Mouse (Mus musculus) gastrocnemius, postnatal 14 days (tissue): ENCODE data around the gene Parp6. TPM values are rescaled to one million over a fixed set of nuclear protein-coding genes. Genes with fewer than 3 reads are reported as not detected.
A peak's percentile ranks its signal among the peaks of the same experiment; 100 is the strongest.

Experiments used
- DNase-seq: peaks from one replicate; pipeline ENCODE4 v3.0.0; 2021; ENCODE audit warnings: mixed read lengths
- intact Hi-C: fragments of 180-260 bp; cut with DNase I; formaldehyde crosslinking; loops from one replicate; pipeline ENCODE4 v1.15.1; 2025; ENCODE audit warnings: low total_unique reads
- long read RNA-seq, 2 experiments: library from polyadenylated mRNA; stranded (forward); transcript quantifications; one replicate each; pipeline ENCODE4 v2.0.0; 2021
- total RNA-seq, 2 experiments: library from RNA; stranded (reverse); gene quantifications; 2 replicates each; pipeline ENCODE4 v1.2.3; 2021

Gene Parp6
- 10 to 100 TPM; 12.3 to 13.8 TPM for total RNA-seq
- long read RNA-seq, experiment 1, partial matches to known transcripts, result 1 of 13 reads
- long read RNA-seq, experiment 1, other reads (novel, unspliced or antisense), result 7 of 13 reads
- long read RNA-seq, experiment 2, partial matches to known transcripts, result 0 of 24 reads
- long read RNA-seq, experiment 2, other reads (novel, unspliced or antisense), result 23 of 24 reads

DNA sequence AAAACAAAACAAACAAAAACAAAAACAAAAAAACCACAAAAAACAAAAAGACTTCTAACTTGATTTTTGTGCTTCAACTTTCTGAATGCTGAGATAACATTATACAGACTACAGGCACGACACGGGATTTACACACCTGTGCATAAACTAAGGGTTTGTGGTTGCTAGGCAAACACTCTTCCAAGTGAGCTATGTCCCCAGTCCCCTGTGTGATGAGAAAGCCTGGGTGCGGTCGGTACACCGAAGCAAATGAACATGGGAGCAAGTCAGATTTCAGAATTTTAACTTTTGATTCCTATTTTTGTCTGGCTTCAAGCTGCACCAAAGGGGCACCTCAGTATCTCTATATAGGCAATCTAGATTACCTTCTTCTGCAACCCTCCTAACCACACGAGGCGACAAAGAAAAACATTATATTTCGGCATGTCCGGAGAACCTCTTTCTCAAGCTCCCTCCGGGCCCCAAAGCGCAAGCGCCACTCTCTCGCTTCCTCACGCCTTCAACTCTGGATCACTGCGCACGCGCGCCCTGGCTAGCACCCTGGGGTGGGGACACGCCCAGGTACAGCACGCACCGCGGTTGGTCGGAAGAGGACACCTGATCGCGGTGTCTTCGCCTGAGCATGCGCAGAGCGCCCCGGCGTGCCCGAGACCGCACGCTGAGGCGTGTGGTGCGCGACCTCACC lies at the start of gene Parp6:
TSS of gene Parp6 (plus strand) at position 663 of the 685 bp plus-strand sequence.
- intact Hi-C loops, result no loop called here
- peak; percentile 100 for DNase-seq

DNA sequence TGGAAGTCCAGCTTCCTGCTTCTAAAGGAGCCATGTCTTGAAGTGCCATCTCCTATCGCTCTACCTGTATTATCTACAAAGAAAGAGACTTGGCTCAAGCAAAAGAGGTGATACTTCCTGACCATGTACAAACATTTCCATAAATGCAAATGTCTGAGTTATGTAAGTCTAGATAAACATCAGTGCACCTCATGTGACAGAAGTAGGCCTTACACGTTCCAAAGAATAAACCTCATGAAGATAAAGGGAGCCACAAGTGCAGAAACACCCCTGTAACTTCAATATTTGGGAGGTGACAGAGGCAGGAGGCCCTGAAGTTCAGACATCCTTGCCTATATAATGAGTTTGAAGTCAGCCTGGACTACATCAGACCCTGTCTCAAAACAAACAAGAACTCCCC lies 45.2 kb upstream of the Parp6 start:
- intact Hi-C loops, result no loop called here
- DNase-seq, result no peak

DNA sequence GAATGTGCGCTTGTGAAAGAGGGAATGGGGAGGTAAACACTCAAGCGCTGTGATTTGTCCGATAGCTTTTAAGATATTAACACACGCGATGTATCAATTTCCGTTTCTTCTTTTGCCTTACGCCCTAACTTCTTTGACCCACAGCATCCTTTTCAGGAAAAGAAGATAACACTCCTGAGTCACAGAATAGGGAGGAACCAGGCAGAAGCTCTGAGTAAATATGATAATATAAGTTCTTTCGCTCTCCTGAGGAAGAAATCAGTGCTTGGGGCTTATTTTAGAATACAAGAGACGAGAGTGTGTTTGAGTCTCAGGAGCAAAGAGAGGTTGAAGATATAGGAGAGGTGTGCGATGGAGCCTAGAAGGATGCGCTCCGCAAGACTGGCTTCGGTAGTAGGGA lies 39.7 kb upstream of the Parp6 start:
- no peak for DNase-seq
- intact Hi-C loops, result no loop called here

DNA sequence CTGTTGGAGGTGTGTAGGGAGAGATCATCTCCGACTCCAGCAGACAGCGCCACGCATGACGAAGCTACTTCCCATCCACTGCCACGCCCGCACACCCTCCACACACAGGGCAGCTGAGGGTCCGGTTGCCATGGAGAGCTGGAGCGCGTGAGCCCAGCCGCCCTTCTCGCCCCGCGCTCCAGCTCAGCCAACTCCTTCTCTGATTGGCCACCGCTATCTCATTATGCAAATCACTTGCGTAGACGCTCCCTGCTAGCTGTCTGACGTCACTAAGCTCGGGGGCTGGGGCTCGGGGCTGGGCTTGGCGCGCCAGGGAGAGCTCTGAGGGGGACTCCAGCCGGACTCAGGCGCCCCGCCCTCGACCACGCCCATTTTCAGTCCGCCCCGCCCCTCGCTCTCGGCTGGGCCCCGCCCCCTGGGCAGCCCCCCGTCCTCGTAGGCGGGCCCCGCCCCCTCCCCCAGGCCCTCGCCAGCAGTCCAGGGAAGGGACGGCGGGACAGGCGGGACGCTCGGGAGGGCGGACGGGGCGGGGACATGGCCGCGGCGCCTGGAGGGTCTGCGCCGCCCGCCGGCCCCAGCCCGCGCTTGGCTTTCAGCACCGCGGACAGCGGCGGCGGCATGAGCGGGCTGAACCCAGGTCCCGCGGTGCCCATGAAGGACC lies 39.1 kb upstream of the Parp6 start, which contains the start of gene Celf6:
TSS of gene Celf6 (plus strand) at position 74 of the 661 bp plus-strand sequence.
- DNase-seq, result peak; percentile 79
- intact Hi-C loops, result no loop called here

DNA sequence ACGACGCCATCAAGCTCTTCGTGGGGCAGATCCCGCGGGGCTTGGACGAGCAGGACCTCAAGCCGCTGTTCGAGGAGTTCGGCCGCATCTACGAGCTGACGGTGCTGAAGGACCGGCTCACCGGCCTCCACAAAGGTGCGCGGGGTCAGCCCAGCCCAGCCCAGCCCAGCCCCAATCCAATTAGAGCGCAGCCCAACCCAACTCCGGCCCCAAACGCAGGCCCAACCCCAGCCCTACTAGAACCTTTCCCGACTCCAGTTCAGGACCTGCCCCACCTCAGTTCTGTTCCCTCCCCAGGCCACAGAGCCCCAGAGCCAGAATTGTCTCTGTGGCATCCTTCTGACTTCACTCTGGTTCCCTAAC lies 38.6 kb upstream of the Parp6 start:
- intact Hi-C loops, result no loop called here

DNA sequence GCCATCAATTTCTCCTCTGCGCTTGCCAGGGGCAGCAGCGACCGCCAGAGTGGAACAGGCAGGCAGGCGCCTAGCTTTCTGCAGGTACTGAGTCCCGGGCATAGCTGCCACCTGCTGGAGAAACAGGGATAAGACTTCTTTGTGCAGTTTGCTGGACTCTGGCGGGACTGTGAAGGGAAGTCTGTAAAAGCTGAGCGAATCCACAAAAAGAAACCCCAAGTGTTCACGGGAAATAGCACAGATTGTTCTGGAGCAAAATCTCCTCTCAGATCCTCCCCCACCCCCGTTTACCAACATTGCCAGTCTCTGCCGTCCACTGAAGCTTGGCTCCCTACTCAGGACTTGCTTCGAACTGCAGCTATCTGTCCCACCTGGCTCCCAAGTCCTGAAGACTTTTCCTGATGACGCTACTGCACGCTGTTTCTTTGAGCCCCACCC lies 32.2 kb upstream of the Parp6 start:
- intact Hi-C loops, result no loop called here
- peak; percentile 66 for DNase-seq

More for the DNA sequence above, 38.6 kb upstream of the Parp6 start:
- no peak for DNase-seq

DNA sequence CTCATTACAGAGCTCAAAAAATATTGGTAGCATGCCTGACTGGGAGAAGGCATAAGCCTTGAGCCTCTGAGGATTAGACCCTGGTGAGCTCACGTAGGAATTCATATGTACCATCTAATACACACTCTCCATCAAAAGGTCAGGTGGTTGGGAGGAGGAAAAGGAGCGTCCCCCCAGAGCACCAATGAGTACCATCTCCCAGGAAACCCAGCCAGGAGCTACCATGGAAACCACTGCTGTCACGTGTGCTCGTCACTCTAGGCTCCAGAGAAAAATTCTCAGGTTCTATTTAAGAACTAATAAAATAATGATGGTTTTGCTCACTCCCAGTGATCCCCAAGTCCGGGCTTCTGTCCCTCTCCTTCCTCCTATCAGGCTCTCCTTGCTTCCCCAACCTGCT lies 28.8 kb upstream of the Parp6 start:
- intact Hi-C loops, result no loop called here
- DNase-seq, result no peak

DNA sequence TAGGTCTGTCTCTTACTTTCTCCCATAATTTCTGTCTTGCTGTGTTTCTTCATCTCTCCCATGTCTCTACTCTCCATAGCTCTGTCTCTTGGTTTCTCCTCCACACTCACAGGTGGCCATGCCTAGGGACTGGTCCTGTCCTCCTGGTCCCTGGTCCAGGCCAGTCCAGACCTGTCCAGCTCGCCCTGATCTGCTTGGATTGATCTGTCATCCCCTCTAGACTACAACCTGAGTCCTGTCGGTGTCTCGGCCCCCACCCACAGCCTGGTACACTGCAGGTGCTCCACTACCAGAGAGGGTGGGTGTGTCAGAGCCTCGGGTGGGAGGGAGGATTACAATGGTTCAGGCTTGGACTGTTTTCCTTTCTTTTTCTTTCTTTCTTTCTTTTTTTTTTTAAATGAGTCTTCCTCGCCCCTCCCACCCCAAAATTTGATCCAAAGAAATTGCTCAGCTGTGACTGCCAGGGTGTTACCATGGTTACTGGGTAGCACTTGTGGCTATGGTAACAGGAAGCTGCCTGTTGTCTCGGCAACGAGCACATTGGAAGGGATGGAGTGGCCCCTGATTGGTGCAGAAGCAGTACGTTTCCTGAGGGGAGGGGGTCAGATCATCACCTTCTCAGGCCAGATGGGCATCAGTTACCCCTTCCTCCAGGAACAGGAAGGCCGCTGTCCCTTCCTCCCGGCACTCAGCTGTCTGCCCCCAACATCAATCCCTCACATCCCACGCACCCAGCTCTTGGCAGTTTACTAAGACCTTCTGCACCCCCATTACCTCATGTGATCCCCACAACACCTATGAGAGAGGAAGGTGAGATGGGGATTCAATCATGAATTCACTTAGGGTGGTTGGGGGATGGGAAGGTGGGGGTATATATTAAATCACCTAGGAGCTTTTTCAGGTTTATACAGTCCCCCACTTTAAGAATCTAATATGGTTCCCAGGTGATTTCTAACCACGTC lies 28.1 kb upstream of the Parp6 start:
- DNase-seq, result no peak
- intact Hi-C loops, result no loop called here

DNA sequence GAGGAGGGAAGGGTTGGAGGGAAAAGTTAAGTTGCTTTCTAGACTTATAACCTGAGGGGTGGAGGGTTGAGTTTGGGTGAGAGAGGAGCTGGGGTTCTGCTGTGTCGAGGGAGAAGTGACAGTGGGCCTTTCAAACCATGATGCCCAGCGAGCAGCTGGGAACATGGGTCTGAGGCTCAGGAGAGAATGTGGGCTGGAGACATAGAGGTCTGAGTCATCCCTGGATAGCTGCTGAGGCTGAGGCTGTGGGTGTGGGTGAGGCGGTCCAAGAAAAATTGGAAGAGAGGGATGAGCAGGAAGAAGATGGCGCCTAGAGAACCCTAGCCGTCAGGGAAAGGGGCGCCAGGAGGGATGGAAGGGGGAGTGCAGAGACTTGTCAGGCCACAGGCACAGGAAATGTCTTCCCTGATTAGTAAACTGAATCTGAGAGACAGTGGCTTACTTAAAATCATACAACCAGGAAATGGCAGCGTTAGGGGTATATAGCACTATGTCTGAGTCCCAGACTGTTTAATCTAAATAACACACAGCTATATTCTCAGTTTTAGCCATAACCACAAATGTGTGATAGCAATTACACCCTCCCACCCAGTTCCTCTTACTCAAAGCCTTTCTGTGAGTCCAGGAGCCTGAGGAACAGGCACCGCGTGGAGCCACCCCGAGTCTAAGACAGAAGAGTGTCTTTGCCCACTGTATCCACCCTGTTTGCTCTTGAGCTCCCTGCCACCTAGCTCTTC lies 27.2 kb upstream of the Parp6 start:
- intact Hi-C loops, result no loop called here
- no peak for DNase-seq

DNA sequence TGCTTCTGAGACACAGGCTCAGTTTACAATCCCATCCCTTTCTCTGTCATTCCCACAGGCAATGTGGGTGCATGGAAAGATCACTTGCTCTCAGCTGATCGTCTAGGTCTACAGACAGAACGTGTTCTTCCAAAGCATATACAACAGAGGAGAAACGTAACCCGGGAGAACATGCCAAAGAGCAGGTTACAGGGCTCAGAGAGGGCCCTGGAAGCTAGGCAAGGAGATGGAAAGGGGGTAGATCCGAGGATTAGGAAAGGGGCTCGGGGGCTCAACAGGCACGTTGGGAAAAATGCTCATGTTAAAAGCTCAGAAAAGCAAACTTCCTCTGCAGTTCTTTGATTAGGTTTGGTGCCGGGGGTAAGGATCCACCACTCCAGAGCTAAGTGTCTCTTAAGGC lies 15.4 kb upstream of the Parp6 start:
- DNase-seq, result no peak

DNA sequence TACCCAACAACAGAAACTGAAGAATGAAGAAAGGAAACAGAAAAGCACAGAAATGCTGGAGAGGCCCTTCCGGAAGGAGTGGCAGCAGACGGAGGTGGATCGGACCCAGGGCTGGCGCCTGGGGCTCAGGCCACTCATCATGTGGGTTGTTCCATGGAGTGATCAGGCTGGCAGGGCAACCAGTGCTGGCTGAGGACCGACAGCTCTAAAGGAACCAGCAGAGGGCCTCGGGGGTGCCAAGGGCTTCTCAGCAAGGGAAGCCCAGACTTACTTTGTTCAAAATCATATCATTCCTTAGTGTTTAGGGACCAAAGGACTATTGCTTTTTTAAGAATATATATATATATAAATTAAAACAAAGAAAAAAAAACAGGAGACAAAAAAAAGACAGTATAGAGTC lies 11.1 kb upstream of the Parp6 start:
- intact Hi-C loops, result no loop called here
- no peak for DNase-seq

More for the DNA sequence above, 15.4 kb upstream of the Parp6 start:
- intact Hi-C loops, result no loop called here

DNA sequence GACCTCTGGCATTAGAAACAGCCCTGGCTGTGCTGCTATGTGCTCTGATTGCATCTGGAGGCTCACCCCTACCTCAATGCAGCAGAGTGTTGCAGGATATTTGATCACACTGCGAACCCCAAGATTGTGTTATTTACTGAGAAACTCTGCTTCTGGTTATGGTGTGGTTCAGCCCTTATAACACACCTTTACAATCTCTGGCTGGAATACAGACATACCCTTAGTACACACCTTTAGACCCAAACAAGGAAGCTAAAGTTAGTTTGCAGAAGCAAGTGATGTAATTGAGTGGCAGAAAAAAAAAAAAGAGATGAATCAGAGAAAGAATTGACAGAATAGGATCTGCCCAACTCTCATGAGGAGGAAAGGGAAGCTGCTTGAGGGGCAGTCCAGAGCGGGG lies 6.1 kb upstream of the Parp6 start:
- no peak for DNase-seq
- intact Hi-C loops, result no loop called here

DNA sequence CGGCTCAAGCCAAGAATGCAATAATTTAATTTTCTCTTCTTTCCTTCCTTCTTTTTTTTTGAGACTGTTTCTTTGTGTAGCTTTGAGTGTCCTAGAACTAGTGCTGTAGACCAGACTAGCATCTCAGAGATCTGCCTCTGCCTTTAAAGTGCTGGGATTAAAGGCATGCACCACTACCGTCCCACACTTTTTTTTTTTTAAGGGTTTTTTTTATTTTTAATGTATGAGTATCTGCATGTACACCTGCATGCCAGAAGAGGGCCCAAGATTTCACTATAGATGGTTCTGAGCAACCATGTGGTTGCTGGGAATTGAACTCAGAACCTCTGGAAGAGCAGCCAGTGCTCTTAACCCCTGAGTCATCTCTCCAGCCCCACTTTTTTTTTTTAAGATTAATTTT lies 1.3 kb upstream of the Parp6 start:
- intact Hi-C loops, result no loop called here
- DNase-seq, result no peak

DNA sequence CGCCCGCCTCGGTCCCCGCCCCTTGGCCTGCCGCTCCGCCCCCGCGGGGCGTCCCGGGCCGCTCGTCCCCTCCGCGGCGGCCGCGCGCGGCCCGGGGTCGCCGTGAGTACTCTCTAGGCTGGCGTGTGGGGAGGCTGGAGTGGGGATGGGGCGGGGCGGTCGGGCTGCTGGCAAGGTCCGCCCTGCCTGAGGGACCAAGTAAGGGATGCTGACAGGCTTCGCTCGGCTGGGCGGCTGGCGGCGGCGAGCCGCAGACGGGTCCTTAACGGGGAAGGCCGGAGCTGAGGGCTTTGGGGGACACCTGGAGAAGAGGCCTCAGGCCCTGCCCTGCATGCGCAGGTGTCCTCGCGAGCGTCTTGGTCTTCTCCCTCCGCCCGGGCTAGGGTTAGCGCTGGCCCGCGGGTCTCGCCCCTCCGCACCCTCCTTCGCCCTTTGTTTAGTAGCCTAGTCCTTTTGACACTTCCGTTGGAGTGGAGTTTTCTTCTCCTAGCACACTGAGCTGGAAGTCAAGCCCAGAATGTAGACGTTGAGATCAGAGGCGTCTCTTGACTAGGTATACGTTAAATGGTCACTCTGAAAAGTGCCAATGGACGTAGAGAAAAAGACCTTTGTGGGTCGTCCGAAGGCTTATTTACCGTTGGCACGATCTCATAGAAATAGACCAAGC lies 356 bp downstream of the Parp6 start:
- intact Hi-C loops, result no loop called here
- DNase-seq, result no peak

DNA sequence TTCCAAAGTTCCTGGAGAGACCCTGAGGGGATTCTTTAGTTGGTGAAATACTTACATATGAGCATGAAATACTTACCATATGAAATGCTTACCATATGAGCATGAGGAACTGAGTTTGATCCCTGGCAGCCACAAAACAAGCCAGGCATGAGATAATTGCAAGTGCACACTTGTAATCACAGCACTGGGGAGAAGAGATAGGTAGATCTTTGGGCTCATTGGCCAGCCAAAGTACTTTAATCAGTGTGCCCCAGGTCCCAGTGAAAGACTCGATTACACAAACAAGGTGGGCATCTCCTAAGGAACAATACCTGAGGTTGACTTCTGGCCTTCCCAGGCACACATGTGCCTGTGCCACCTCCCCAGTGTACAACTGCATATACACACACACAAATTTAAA lies 21.3 kb downstream of the Parp6 start:
- intact Hi-C loops, result no loop called here
- no peak for DNase-seq

DNA sequence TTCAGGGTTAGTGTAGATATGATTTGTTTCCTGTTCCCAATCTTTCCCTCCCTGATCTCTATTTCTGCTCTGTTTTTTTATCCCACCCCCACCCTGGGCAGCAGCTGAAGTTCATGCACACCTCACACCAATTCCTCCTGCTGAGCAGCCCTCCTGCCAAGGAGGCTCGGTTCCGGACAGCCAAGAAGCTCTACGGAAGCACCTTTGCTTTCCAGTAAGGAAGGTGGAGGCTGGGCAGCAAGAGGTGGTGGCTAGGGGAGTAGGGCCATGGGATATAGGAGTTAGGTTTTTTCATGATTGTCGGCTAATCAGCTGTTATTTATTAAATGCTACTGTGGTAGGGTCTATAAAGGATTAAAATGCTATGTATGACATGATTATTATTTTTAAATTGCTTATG lies 22.9 kb downstream of the Parp6 start:
- no peak for DNase-seq
- intact Hi-C loops, result no loop called here

DNA sequence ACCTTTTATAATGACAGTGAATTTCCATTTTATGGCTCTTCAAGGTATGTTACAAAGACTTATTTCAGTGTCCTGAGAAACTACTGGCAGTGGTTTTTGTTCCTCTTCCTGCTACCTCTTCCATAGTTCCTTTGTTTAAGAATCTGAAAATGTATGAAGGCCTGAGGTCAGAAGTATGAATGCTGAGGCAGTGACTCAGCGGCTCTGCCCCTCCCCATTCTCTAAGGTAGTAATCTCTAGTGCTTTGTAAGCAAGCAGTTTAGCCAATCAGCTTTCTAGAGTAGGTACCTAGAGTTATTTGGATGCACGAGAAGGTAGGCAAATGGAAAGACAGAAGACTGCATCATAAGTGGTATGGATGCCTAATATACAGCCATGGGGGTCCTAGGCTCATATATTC lies 24.2 kb downstream of the Parp6 start:
- no peak for DNase-seq
- intact Hi-C loops, result no loop called here

DNA sequence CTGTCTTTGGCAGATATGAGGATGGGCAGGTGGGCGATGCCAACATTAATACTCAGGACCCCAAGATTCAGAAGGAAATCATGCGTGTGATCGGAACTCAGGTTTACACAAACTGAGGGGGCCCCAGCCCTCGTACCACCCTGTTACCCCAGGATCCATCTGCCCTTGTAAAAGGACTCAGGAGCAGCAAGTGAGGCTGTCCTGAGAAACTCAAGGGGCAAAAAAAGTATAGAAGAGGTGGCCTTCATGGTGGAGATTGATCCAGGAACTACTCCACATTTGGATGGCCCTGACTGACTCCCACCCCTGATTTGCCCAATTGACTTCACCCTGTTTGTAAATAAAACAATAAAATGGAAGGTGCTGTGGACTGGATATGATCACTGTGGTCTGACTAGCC lies 32.8 kb downstream of the Parp6 start:
- no peak for DNase-seq
- intact Hi-C loops, result no loop called here

DNA sequence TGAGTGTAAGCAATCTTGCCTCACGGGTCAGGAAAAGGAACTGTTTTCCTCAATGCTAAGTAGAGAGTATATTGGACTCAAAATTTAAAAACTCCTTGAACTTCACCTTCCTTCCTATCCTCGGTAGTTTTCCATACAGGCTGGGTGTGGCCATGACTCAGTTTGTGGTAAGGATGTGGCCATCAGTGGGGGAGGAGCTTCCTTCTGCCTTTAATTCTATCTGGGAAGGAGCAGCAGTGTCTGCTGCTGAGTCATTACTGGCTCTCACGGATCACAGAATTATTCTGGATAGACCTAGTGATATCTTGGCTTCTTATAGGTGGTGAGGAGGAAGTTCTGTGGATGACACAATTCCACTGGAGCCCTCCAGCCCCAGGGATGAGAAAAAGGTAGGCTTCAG lies 36.3 kb downstream of the Parp6 start:
- intact Hi-C loops, result no loop called here
- DNase-seq, result no peak
